In genomic region chr14:27040451-27040850, GRCm38 (mm10) we compare ENCODE assay signal across 10 mouse cellular contexts. TPM values are rescaled to one million over a fixed set of nuclear protein-coding genes. Genes with fewer than 3 reads are reported as not detected.
DNase-seq lines count a peak whose midpoint lies in the region; ATAC-seq and TF ChIP-seq lines count a peak whose summit lies in the region.
"Had no signal": no experiment of that assay in that cellular context is flagged by ENCODE, and none has a peak within 500 bp of the region (broad histone marks: within the 10 kb centered on the region; RNA-seq: fewer than 3 reads in every experiment).

No protein-coding gene starts in this region.

- no peaks in the 10 kb centered on the region for H3K9me3 ChIP-seq in heart, embryonic 11.5 days (replicated peaks; ENCODE audit: control insufficient read depth, low read length)
- no peaks in the 10 kb centered on the region for H3K9me3 ChIP-seq in E14TG2a.4 (ENCODE audit: low read length)
- no peaks in the 10 kb centered on the region for H3K9me3 ChIP-seq in forebrain, postnatal 0 days (ENCODE audit: low read length)
- no peaks in the 10 kb centered on the region for H3K9me3 ChIP-seq in liver, embryonic 13.5 days (replicated peaks)

- H3K36me3 ChIP-seq in heart, embryonic 11.5 days (ENCODE audit: control insufficient read depth, insufficient read depth, low read length), result no peaks in the 10 kb centered on the region
- no peaks in the 10 kb centered on the region for H3K36me3 ChIP-seq in E14TG2a.4 (ENCODE audit: insufficient read depth, low read length)
- H3K36me3 ChIP-seq in forebrain, postnatal 0 days (ENCODE audit: insufficient read depth), result no peaks in the 10 kb centered on the region
- no peaks in the 10 kb centered on the region for H3K36me3 ChIP-seq in liver, embryonic 13.5 days

- no peak for ATAC-seq in heart, embryonic 11.5 days (replicated peaks; ENCODE audit: insufficient number of reproducible peaks, low FRiP score, low TSS enrichment)
- ATAC-seq in forebrain, postnatal 0 days, result no peak
- ATAC-seq in liver, embryonic 13.5 days (ENCODE audit: low read depth), result no peak

- H3K4me2 ChIP-seq in heart, embryonic 11.5 days, result peak overlapping the region; percentile 82
- peak overlapping the region; percentile 95 for H3K4me2 ChIP-seq in forebrain, postnatal 0 days (ENCODE audit: low read depth)
- 0 out of 2 replicates have a peak overlapping the region, but pooled peaks have one; percentile 86 for H3K4me2 ChIP-seq in liver, embryonic 13.5 days

- H3K4me3 ChIP-seq in heart, embryonic 11.5 days (ENCODE audit: low read depth, low read length), result peak overlapping the region; percentile 77
- H3K4me3 ChIP-seq in E14TG2a.4 (replicated peaks; ENCODE audit: low read length), result peak overlapping the region; percentile 100
- H3K4me3 ChIP-seq in forebrain, postnatal 0 days (ENCODE audit: low read depth, low read length), result peak overlapping the region; percentile 84; the same call in 1 of the 2 replicates
- no peak overlapping the region; the same call in 1 of the 2 replicates for H3K4me3 ChIP-seq in liver, embryonic 13.5 days (replicated peaks)

- H3K27me3 ChIP-seq in heart, embryonic 11.5 days (ENCODE audit: control insufficient read depth, insufficient read depth, low read length), result no peaks in the 10 kb centered on the region; the same call in 1 of the 2 replicates
- no peaks in the 10 kb centered on the region for H3K27me3 ChIP-seq in E14TG2a.4 (ENCODE audit: insufficient read depth, low read length)
- peaks cover 6% of the 10 kb centered on the region; the same call in 1 of the 2 replicates for H3K27me3 ChIP-seq in forebrain, postnatal 0 days (ENCODE audit: insufficient read depth, low read length)
- peaks cover 72% of the 10 kb centered on the region for H3K27me3 ChIP-seq in liver, embryonic 13.5 days

- WGBS in heart, embryonic 11.5 days (ENCODE audit: insufficient replicate concordance), result 10% methylated on average over 12 of the region's 12 CpGs
- WGBS in forebrain, postnatal 0 days, result 19% methylated on average over 12 of the region's 12 CpGs
- WGBS in liver, embryonic 13.5 days (ENCODE audit: insufficient replicate concordance), result 13% methylated on average over 12 of the region's 12 CpGs

- peaks cover 20% of the 10 kb centered on the region for H3K4me1 ChIP-seq in heart, embryonic 11.5 days (ENCODE audit: control insufficient read depth, insufficient read depth, low read length)
- H3K4me1 ChIP-seq in E14TG2a.4 (replicated peaks; ENCODE audit: low read depth, low read length), result peaks cover 67% of the 10 kb centered on the region
- H3K4me1 ChIP-seq in forebrain, postnatal 0 days (ENCODE audit: insufficient read depth), result 0 out of 2 replicates have a peak, but pooled peaks cover 3% of the 10 kb centered on the region
- peaks cover 12% of the 10 kb centered on the region for H3K4me1 ChIP-seq in liver, embryonic 13.5 days (replicated peaks)

- no peak overlapping the region for H3K27ac ChIP-seq in heart, embryonic 11.5 days (ENCODE audit: low read depth, low read length)
- H3K27ac ChIP-seq in forebrain, postnatal 0 days (ENCODE audit: low read depth, low read length), result no peak overlapping the region
- H3K27ac ChIP-seq in liver, embryonic 13.5 days, result no peak overlapping the region

- no peak overlapping the region for H3K9ac ChIP-seq in heart, embryonic 11.5 days (ENCODE audit: low read depth, low read length)
- no peak overlapping the region for H3K9ac ChIP-seq in forebrain, postnatal 0 days
- no peak overlapping the region for H3K9ac ChIP-seq in liver, embryonic 13.5 days

- DNase-seq in heart, adult 11 months, result no peak
- DNase-seq in forebrain, postnatal 0 days, result no peak
- DNase-seq in liver, embryonic 13.5 days, result no peak
- DNase-seq in cerebellum, postnatal 14 days, result no peak
- DNase-seq in urinary bladder, postnatal 14 days (ENCODE audit: low spot score), result no peak
- DNase-seq in spleen, postnatal 4 days (ENCODE audit: low spot score in 2 of 2), result no peak

- TF ChIP-seq CTCF in E14TG2a.4 (conservative IDR thresholded peaks at IDR 0.05; ENCODE audit: low read length), result no peak
- no peak for TF ChIP-seq CTCF in forebrain, postnatal 0 days (IDR thresholded peaks at IDR 0.05; ENCODE audit: low read depth)

RNA-seq across cellular contexts. Expression of gene Il17rd, which starts 1.7 kb away (rescaled TPM):
- polyA plus RNA-seq in heart, embryonic 11.5 days (2014; fragmentation: Nextera tagmentation; extraction: Ambion mirVana), result 1.5 and 2.1 TPM in 2 replicates
- 5.7 and 7.2 TPM in 2 replicates for total RNA-seq in forebrain, postnatal 0 days (2014; rRNA removed)
- polyA plus RNA-seq in forebrain, postnatal 0 days (2015; fragmentation: Nextera tagmentation; extraction: Ambion mirVana), result 0.62 and 1.5 TPM in 2 replicates
- 0.09 and 0.17 TPM in 2 replicates for polyA plus RNA-seq in liver, embryonic 13.5 days (2015; fragmentation: Nextera tagmentation; extraction: Ambion mirVana)

RNA-seq across cellular contexts. Expression of gene Hesx1, which starts 46.2 kb away (rescaled TPM):
- 0.76 and 1.7 TPM in 2 replicates for polyA plus RNA-seq in heart, embryonic 11.5 days (2014; fragmentation: Nextera tagmentation; extraction: Ambion mirVana)
- not detected in 2 replicates for total RNA-seq in forebrain, postnatal 0 days (2014; rRNA removed)
- not detected in 2 replicates for polyA plus RNA-seq in forebrain, postnatal 0 days (2015; fragmentation: Nextera tagmentation; extraction: Ambion mirVana)
- polyA plus RNA-seq in liver, embryonic 13.5 days (2015; fragmentation: Nextera tagmentation; extraction: Ambion mirVana), result 17.0 and 17.7 TPM in 2 replicates
- total RNA-seq: gastrocnemius, adult 18-20 months; layer of hippocampus, postnatal 25 days had no signal
